Mouse (Mus musculus): ENCODE measurements at regions not wholly inside any gene's neighbourhood (a gene's known extent, or its start where the extent isn't known, plus 50 kb on each side); places are given as distances from the start of the nearest gene placed in this dataset.

DNA sequence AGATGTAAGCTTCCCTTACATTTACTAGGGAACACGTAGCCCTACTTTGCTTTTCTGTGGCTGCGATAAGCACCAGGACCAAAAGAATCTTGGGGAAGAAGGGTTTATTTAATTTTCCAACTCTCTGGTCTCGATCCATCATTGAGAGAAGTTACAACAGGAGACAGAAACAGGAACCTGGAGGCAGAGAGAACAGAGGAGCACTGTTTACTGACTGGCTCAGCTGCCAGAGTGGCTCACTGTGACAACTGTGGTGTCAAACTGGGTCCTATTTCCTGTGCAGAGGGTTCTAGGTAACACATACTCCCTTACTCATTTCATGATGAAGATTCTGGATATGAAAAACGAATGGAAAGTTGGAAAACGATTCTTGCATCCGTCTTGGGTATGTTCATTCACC lies 125.7 kb upstream of the Meis1 start:
- ATAC-seq (replicated peaks; ENCODE audit: low FRiP score, poor library complexity, severe bottlenecking) = no peak

DNA sequence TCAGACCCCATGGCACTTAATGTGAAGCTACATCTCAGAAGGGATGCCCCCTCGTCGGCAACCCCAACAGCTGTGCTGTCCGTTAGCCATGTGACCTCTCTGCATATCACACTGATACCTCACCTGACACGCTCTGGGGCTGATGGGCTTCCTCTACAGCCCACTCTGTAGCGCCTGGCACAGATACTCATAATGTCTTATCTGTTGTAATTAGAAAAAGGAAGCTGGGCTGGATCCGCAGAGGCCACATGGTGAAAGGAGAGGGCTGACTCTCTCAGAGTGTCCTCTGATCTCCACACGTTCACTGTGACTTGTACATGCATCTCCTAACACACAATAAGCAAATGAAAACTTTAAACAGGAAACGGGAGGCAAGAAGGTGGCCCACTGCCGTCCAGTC lies 126.5 kb upstream of the Meis1 start:
- no peak for ATAC-seq (replicated peaks; ENCODE audit: low FRiP score, poor library complexity, severe bottlenecking)

- ATAC-seq (replicated peaks; ENCODE audit: low FRiP score, poor library complexity, severe bottlenecking) = no peak
Observed at GRCm38 (mm10) chr11:19145991-19146390, 127.2 kb upstream of the Meis1 start.

DNA sequence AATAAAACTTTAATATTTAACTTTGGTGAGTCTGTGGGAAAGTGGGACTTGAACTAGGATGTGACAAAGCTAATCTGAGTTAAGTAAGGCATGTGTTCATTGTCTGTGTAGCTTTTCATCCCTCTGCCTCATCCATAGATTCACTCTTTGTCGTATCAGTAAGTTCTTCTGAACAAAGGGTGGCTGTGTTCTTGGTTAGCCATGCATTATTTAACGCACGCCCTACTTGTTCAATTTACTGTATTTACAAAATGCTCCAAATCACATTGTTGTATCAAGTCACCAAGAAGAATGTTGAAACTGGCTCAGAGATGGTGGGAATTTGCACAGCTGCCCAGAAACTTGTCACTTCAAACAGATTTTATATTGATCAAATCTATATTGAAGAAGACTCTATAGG lies 132.2 kb upstream of the Meis1 start:
- ATAC-seq (replicated peaks; ENCODE audit: low FRiP score, poor library complexity, severe bottlenecking) = no peak

- ATAC-seq (replicated peaks; ENCODE audit: low FRiP score, poor library complexity, severe bottlenecking) = no peak
Observed at GRCm38 (mm10) chr11:19153714-19154113, 134.9 kb upstream of the Meis1 start.

- ATAC-seq (replicated peaks; ENCODE audit: low FRiP score, poor library complexity, severe bottlenecking) = no peak
Observed at GRCm38 (mm10) chr11:19154813-19155616, 136.2 kb upstream of the Meis1 start.

GRCm38 (mm10) chr11:19155617-19155983 lies 136.8 kb upstream of the Meis1 start:
- ATAC-seq (replicated peaks; ENCODE audit: low FRiP score, poor library complexity, severe bottlenecking) = no peak

DNA sequence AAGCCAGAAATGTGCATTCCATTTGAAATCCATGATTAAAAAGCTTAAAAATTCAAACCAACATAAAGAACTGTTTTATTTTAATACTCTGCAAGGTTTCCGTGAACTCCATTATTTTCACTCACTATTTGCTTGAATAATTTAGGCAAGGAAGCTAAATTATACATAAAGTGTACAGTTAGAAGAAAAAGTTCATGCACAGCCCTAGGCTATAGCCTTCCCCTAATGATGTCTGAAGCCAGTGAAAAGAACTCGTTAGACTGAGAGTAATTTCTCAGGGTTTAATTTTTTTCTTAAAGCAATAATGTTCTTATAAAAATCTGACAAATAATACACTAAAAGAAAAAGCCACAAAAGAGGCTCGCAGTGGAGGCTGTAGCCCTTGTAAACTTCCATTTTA lies 141.4 kb upstream of the Meis1 start:
- no peak for ATAC-seq (replicated peaks; ENCODE audit: low FRiP score, poor library complexity, severe bottlenecking)

DNA sequence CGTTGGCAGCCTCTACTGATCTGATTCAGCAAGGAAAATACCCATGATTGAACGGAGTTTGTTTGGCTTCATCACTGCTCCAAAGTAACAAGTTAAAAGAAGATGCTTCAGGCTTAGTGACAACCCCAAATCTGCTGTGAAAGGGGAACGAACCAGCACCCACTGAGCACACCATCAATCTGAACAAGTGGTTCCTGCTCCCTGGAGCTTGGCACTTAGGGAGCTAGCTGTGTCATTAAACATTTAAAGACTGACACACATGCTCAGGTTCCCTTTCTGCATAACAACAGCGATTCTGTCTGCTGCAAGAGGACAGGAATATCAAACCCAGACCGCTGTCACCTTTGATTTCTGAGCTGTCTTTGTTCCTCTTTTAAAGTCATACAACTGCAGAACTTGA lies 141.9 kb upstream of the Meis1 start:
- no peak for ATAC-seq (replicated peaks; ENCODE audit: low FRiP score, poor library complexity, severe bottlenecking)

- no peak for ATAC-seq (replicated peaks; ENCODE audit: low FRiP score, poor library complexity, severe bottlenecking)
Observed at GRCm38 (mm10) chr11:19170938-19171337, 152.2 kb upstream of the Meis1 start.

GRCm38 (mm10) chr11:19174305-19175017 lies 155.7 kb upstream of the Meis1 start:
- no peak for ATAC-seq (replicated peaks; ENCODE audit: low FRiP score, poor library complexity, severe bottlenecking)

DNA sequence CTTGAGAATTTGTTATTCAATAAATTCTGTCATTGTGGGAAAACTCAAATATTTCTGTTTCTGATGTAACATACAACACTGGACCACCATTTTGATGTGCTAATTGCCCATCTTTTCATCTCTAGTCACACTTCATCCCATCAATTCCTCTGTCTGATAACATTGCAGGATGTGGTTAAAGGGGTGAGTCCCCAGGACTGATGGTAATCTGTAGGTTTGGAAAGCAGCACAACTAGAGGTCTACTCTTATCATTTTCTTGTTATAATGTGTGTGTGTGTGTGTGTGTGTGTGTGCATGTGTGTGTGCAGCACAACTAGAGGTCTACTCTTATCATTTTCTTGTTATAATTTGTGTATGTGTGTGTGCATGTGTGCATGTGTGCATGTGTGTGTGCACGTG lies 160.5 kb upstream of the Meis1 start:
- no peak for ATAC-seq (replicated peaks; ENCODE audit: low FRiP score, poor library complexity, severe bottlenecking)

DNA sequence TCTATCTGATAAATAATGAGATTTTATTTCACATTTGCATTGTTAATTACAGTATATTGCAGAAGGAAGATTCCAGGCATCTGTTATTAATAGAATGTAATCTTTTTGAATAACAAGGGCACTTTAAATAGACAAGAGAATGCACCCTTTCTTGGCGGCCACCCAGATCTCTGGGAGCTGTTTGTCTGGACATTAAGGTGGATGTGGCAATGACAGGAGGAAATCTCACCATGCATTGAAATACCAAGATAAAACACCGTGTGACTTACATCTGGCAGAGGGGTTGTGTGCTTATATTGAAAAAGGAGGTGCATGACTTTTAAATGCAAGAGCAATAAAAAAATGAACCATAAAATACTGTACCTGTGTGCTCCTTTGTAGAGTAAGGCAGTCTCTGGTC lies 171.0 kb upstream of the Meis1 start:
- no peak for ATAC-seq (replicated peaks; ENCODE audit: low FRiP score, poor library complexity, severe bottlenecking)

DNA sequence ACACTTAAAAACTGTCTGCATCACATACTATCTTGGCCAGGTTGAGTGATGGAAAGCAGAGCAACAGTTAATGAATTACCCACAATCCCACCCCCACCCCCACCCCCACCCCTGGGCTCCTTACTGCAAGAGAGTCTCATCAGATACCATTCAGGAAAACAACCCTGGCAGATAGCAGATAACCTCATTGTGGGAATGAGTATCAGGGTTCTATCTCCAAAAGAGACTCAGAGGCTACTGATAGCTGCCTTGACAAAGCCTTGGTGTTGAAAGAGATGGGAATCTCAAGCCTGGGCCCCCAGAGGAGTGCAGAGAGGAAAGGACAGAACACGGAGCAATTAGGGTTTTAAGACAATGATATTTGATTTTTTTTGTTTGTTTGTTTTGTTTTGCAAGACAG lies 175.7 kb upstream of the Meis1 start:
- ATAC-seq (replicated peaks; ENCODE audit: low FRiP score, poor library complexity, severe bottlenecking) = no peak

GRCm38 (mm10) chr11:19197790-19198189 lies 179.0 kb upstream of the Meis1 start:
- ATAC-seq (replicated peaks; ENCODE audit: low FRiP score, poor library complexity, severe bottlenecking) = no peak

- no peak for ATAC-seq (replicated peaks; ENCODE audit: low FRiP score, poor library complexity, severe bottlenecking)
Observed at GRCm38 (mm10) chr11:19202602-19203517, 184.1 kb upstream of the Meis1 start.

- no peak for ATAC-seq (replicated peaks; ENCODE audit: low FRiP score, poor library complexity, severe bottlenecking)
Observed at GRCm38 (mm10) chr11:19203518-19203900, 184.7 kb upstream of the Meis1 start.

DNA sequence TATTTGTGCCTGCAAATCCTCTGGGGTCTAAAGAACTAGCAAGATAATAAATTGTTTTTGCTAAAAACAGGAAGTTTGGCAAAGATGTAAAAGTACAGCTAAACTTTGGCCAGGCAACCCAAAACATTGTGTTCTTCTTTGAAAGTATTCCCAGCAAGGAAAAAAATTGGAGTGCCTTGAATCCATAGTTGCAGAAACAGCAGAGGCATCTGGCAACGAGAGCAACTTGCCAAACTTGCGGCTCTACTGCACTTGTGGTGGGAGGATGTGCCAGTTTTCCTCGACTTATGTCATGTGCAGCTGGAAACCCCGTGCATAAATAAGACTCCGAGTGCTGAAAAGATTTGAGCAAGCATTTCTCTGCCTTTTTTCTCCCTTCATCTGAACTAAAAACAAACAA lies 185.2 kb upstream of the Meis1 start:
- ATAC-seq (replicated peaks; ENCODE audit: low FRiP score, poor library complexity, severe bottlenecking) = no peak

DNA sequence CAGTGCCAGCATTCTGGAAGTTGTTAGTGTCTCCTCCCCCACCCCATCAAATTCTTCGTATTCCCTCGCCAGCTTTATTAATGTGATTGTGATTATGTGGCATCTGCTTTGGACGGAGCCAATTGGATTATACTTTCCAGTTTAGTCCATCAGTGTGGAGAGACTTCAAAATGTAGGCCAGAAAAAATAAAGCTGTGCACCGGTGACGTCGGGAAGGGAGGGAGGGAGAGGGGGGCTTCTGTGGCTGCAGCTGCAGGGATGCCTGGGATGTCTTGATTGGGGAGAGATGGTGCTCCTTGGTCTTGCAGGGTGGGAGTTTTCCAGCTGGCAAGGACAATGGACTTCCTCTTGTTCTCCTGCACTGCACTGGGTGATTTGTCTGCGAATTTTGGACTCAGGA lies 185.7 kb upstream of the Meis1 start:
- no peak for ATAC-seq (replicated peaks; ENCODE audit: low FRiP score, poor library complexity, severe bottlenecking)

- no peak for ATAC-seq (replicated peaks; ENCODE audit: low FRiP score, poor library complexity, severe bottlenecking)
Observed at GRCm38 (mm10) chr11:19205174-19205573, 186.4 kb upstream of the Meis1 start.

GRCm38 (mm10) chr11:19219476-19219875 lies 200.7 kb upstream of the Meis1 start:
- ATAC-seq (replicated peaks; ENCODE audit: low FRiP score, poor library complexity, severe bottlenecking) = no peak

Measured in erythroblast, adult 5-6 weeks (primary cell).